Mouse (Mus musculus): ENCODE data around the gene Tns4. TPM values are rescaled to one million over a fixed set of nuclear protein-coding genes. Genes with fewer than 3 reads are reported as not detected.

Tns4 gene
- total and polyA plus RNA-seq, 3 experiments, result 0.03 TPM; not detected in 2

DNA sequence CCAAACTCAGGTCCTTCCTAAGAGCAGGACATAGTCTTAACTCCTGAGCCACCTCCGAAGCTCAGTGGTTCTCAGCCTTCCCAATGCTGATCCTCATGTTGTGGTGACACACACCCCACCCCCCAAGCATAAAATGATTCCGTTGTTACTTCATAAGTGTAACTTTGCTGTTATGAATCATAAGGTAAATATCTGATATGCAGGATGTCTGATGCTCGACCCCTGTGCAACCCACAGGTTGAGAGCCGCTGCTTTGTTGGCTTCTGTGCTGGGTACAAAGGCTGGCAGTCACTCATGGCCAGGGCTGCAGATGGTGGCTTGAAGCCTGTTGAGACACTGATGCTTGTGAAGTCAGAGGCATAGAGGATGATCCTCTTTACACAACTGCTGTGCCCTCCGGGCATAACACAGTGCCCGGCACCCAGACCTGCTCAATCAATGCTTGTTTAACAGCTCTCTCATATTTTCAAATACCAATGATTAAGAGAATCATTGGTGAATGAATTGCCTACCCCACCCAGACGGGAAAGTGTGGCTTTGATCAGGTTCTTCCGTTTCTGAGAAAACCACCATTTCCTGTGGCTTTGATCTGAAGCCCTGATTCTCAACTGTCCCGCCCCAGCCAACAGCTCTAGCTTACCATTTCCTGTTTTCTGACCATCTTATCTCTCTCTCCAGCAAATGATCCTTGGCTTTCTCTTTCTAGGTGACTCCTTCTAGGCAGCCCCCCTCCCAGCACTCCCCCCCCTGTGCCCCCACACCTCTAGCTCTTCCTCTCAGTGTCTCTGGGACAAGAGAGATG lies 15.7 kb upstream of the Tns4 start (continued):
- TF ChIP-seq ZC3H11A (IDR thresholded peaks at IDR 0.05; ENCODE audit: low read depth, low read length) (no peak), ZMIZ1 (IDR thresholded peaks at IDR 0.05; ENCODE audit: low read depth, low read length) (no peak), KAT2A (conservative IDR thresholded peaks at IDR 0.05; ENCODE audit: low read depth, low read length) (no peak), EP300 (IDR thresholded peaks at IDR 0.05; ENCODE audit: low read depth in 1 of 2, low read length in 2 of 2) (peak; percentile 98 to 99), POLR2A (IDR thresholded peaks at IDR 0.05; ENCODE audit: control insufficient read depth in 1 of 2, insufficient read depth in 1 of 2, low read depth in 1 of 2, low read length in 2 of 2, poor library complexity in 1 of 2) (peak in 1 of 2 experiments; percentile 51; a peak in 2 of 4 replicates), SIN3A (IDR thresholded peaks at IDR 0.05; ENCODE audit: low read length) (peak; percentile 95), POLR2AphosphoS2 (IDR thresholded peaks at IDR 0.05; ENCODE audit: low read length) (no peak), GABPA (IDR thresholded peaks at IDR 0.05; ENCODE audit: low read depth, low read length) (no peak), ZNF384 (IDR thresholded peaks at IDR 0.05; ENCODE audit: low read depth, low read length) (no peak), TBP (IDR thresholded peaks at IDR 0.05; ENCODE audit: low read depth, low read length) (no peak; the same call in 1 of the 2 replicates), MYC (IDR thresholded peaks at IDR 0.05; ENCODE audit: low read depth, low read length) (0 out of 2 replicates have a peak, but pooled peaks have one; percentile 34), MXI1 (IDR thresholded peaks at IDR 0.05; ENCODE audit: low read depth, low read length) (no peak; the same call in 1 of the 2 replicates), ETS1 (IDR thresholded peaks at IDR 0.05; ENCODE audit: low read depth, low read length) (peak; percentile 94), RCOR1 (IDR thresholded peaks at IDR 0.05; ENCODE audit: low read depth, low read length) (peak; percentile 97), SMC3 (IDR thresholded peaks at IDR 0.05; ENCODE audit: low read depth, low read length) (no peak), CHD2 (IDR thresholded peaks at IDR 0.05; ENCODE audit: low read length) (peak; percentile 37; the same call in 1 of the 2 replicates)

DNA sequence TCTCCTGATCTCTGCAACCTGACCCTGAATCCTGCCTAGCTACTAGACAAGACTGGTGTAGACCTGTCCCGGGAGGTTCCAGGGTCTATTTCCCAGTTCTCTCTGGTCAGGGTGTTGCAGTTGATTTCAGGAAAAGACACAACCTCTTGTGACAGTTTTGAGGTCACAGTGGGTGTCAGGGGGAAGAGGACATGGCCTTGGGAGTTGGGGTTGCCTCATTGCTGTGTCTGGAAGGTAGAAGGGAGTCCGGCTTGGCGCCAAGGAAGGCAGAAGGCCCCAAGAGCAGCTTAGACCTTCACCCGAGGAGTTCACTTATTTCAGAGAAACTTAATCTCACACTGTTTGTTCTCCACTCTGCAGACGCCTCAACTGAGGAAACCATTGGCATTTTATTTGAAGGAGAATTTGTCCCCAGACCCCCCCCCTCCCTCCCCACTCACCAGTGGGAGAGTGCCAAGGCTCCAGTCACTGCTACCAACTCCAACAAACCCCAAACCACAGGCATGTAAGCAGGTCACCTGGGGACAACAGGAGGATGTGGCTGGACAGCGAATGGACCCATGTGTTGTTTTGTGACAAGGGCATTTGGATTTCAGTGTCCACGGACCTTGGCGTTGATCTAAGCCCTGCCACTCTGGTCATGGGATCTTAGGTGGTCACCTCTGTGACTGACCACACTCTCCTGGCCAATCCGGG lies 13.6 kb upstream of the Tns4 start:
- Histone ChIP-seq H3K4me1 (ENCODE audit: control insufficient read depth in 1 of 2, insufficient read depth in 2 of 2, low read length in 2 of 2) (peaks cover 26 to 55% of the 10 kb centered on the region in 2 experiments), H3K9ac (ENCODE audit: control insufficient read depth, low read depth, low read length, poor library complexity, severe bottlenecking) (no peak overlapping the region), H3K27ac (ENCODE audit: control insufficient read depth, low read depth, low read length) (no peak overlapping the region), H3K4me3 (ENCODE audit: control insufficient read depth in 1 of 2, insufficient read depth in 1 of 2, low read depth in 2 of 2, low read length in 2 of 2) (no peak overlapping the region), H3K27me3 (ENCODE audit: control insufficient read depth in 1 of 2, insufficient read depth in 2 of 2, low read length in 2 of 2) (no peaks in the 10 kb centered on the region), H3K79me2 (ENCODE audit: control insufficient read depth, insufficient read depth, low read length, poor library complexity) (no peaks in the 10 kb centered on the region), H3K9me3 (replicated peaks; ENCODE audit: insufficient read depth, low read length) (no peaks in the 10 kb centered on the region), H3K36me3 (ENCODE audit: control insufficient read depth in 1 of 2, insufficient read depth in 2 of 2, low read length in 2 of 2) (peaks cover 0 to 39% of the 10 kb centered on the region in 2 experiments; a peak in 2 of 4 replicates)
- DNase-seq (ENCODE audit: low read depth, low spot score), result no peak
- TF ChIP-seq MAFK (IDR thresholded peaks at IDR 0.05; ENCODE audit: borderline replicate concordance, low read depth, low read length), result no peak
- TF ChIP-seq SIN3A (IDR thresholded peaks at IDR 0.05; ENCODE audit: low read length), result peak; percentile 12; the same call in 1 of the 2 replicates
- no peak for TF ChIP-seq NELFE (IDR thresholded peaks at IDR 0.05; ENCODE audit: low read depth, low read length)
- no peak for TF ChIP-seq ETS1 (IDR thresholded peaks at IDR 0.05; ENCODE audit: low read depth, low read length)
